Mouse (Mus musculus) macrophage (primary cell): ENCODE data around the gene Tmppe. TPM values are rescaled to one million over a fixed set of nuclear protein-coding genes. Genes with fewer than 3 reads are reported as not detected.
"Not testable (repeated sequence)": the region's sequence is repeated elsewhere in the genome, so short reads cannot be mapped to it uniquely, and the experiment has no call there.

ENCODE experiments used
- H3K27ac ChIP-seq: fragments of 350-480 bp; formaldehyde crosslinking; 2 replicates; pipeline ENCODE4 v1.9.0; 2021
- H3K36me3 ChIP-seq: fragments of 350-480 bp; formaldehyde crosslinking; 2 replicates; pipeline ENCODE4 v1.9.0; 2021; ENCODE audit errors: inconsistent target
- H3K4me3 ChIP-seq: fragments of 350-480 bp; formaldehyde crosslinking; 2 replicates; pipeline ENCODE4 v1.9.0; 2021; ENCODE audit errors: inconsistent target
- H3K79me2 ChIP-seq: fragments of 350-480 bp; formaldehyde crosslinking; 2 replicates; pipeline ENCODE4 v1.9.0; 2021; ENCODE audit errors: inconsistent target
- WGBS: methylation state at CpG from one replicate; pipeline ENCODE4 v1.1.7; 2026; ENCODE audit warnings: inconsistent platforms; ENCODE audit not compliant: missing documents; 5-methylcytosine and 5-hydroxymethylcytosine counted together
- polyA plus RNA-seq: library from polyadenylated mRNA; stranded (reverse); fragments of 250-400 nt; gene quantifications from 3 replicates; pipeline ENCODE4 v1.2.4, GENCODE M21; 2018; ENCODE audit warnings: inconsistent platforms
- total RNA-seq, 78 experiments: library from RNA; depleted of rRNA; stranded (reverse); fragments of 250-400 nt; gene quantifications; 1 replicate in 9 of 78; 2 replicates in 24 of 78; 3 replicates in 43 of 78; 4 replicates in 2 of 78; pipeline ENCODE4 v1.2.4; 2018; ENCODE audit warnings: inconsistent platforms in 56 of 78

The Tmppe gene
- total RNA-seq (2018; cell fraction: chromatin; rRNA removed), result 10 to 100 TPM in 21 of 26 experiments, 1 to 10 TPM in 5; 4.2 to 45.1 (median 18.8) TPM
- total RNA-seq (2018; cell fraction: cytosol; rRNA removed), result 10 to 100 TPM in 17 of 26 experiments, 1 to 10 TPM in 9; 5.9 to 20.7 (median 12.2) TPM
- 10 to 100 TPM; 10.3 to 44.3 (median 21.3) TPM for total RNA-seq (2018; cell fraction: nucleus; rRNA removed)
- polyA plus RNA-seq, result 6.0 to 12.5 TPM (median 9.7 TPM) in 3 replicates

GRCm38 (mm10) chr9:114400949-114401684 is at the start of gene Tmppe, which contains the start of gene Glb1:
Gene Tmppe (plus strand): TSS chr9:114401105.
Gene Glb1 (plus strand): TSS chr9:114401076.
- Histone ChIP-seq H3K79me2 (peaks cover 48% of the 10 kb centered on the region), H3K27ac (peak within 1 kb of the TSS; percentile 83), H3K36me3 (peaks cover 24% of the 10 kb centered on the region), H3K4me3 (peak within 1 kb of the TSS; percentile 80)
- WGBS, result 3% methylated on average over 66 of the region's 73 CpGs

GRCm38 (mm10) chr9:114367783-114368470 is 33.0 kb upstream of the Tmppe start:
- Histone ChIP-seq H3K4me3 (peak overlapping the region; percentile 27), H3K36me3 (no peaks in the 10 kb centered on the region), H3K79me2 (no peaks in the 10 kb centered on the region), H3K27ac (no peak overlapping the region)
- WGBS, result 2% methylated on average over 43 of the region's 48 CpGs

GRCm38 (mm10) chr9:114368471-114368858 is 32.4 kb upstream of the Tmppe start:
- peak overlapping the region; percentile 27; the same call in 1 of the 2 replicates for H3K4me3 ChIP-seq
- 15% methylated on average over 12 of the region's 12 CpGs for WGBS
- H3K36me3 ChIP-seq, result no peaks in the 10 kb centered on the region
- no peaks in the 10 kb centered on the region for H3K79me2 ChIP-seq
- H3K27ac ChIP-seq, result no peak overlapping the region

GRCm38 (mm10) chr9:114369389-114369788 is 31.5 kb upstream of the Tmppe start:
- 43% methylated on average over 5 of the region's 5 CpGs for WGBS
- H3K36me3 ChIP-seq, H3K27ac ChIP-seq, H3K79me2 ChIP-seq, H3K4me3 ChIP-seq: not testable (repeated sequence)

GRCm38 (mm10) chr9:114371717-114372116 is 29.2 kb upstream of the Tmppe start:
- H3K79me2 ChIP-seq, H3K36me3 ChIP-seq, H3K4me3 ChIP-seq, H3K27ac ChIP-seq: not testable (repeated sequence)
- no CpG with 5 or more reads among the region's 5 CpGs for WGBS

GRCm38 (mm10) chr9:114375276-114375962 is 25.5 kb upstream of the Tmppe start:
- no peaks in the 10 kb centered on the region for H3K79me2 ChIP-seq
- H3K4me3 ChIP-seq, result no peak overlapping the region
- 47% methylated on average over 8 of the region's 10 CpGs for WGBS
- H3K36me3 ChIP-seq, result peaks cover 23% of the 10 kb centered on the region; the same call in 1 of the 2 replicates
- H3K27ac ChIP-seq, result no peak overlapping the region

- Histone ChIP-seq H3K4me3 (no peak overlapping the region), H3K27ac (no peak overlapping the region), H3K36me3 (peaks cover 25% of the 10 kb centered on the region; the same call in 1 of the 2 replicates), H3K79me2 (no peaks in the 10 kb centered on the region)
- 97% methylated on average over 3 of the region's 10 CpGs for WGBS
These were observed 23.7 kb upstream of the Tmppe start for GRCm38 (mm10) chr9:114377168-114377567.

GRCm38 (mm10) chr9:114379871-114380270 is 21.0 kb upstream of the Tmppe start:
- WGBS, result 95% methylated on average over 11 of the region's 12 CpGs
- Histone ChIP-seq H3K27ac (no peak overlapping the region), H3K4me3 (no peak overlapping the region), H3K79me2 (no peaks in the 10 kb centered on the region), H3K36me3 (peaks cover 42% of the 10 kb centered on the region; the same call in 1 of the 2 replicates)

GRCm38 (mm10) chr9:114380881-114381733 is 19.8 kb upstream of the Tmppe start:
- H3K27ac ChIP-seq, result no peak overlapping the region
- 80% methylated on average over 17 of the region's 17 CpGs for WGBS
- H3K4me3 ChIP-seq, result no peak overlapping the region
- no peaks in the 10 kb centered on the region for H3K79me2 ChIP-seq
- H3K36me3 ChIP-seq, result peaks cover 42% of the 10 kb centered on the region; the same call in 1 of the 2 replicates

GRCm38 (mm10) chr9:114382936-114383710 is 17.8 kb upstream of the Tmppe start:
- H3K36me3 ChIP-seq, result peaks cover 37% of the 10 kb centered on the region; the same call in 1 of the 2 replicates
- no peak overlapping the region for H3K4me3 ChIP-seq
- H3K27ac ChIP-seq, result no peak overlapping the region
- peaks cover 13% of the 10 kb centered on the region; the same call in 1 of the 2 replicates for H3K79me2 ChIP-seq
- 95% methylated on average over 17 of the region's 17 CpGs for WGBS

GRCm38 (mm10) chr9:114384691-114385090 is 16.2 kb upstream of the Tmppe start:
- no peak overlapping the region for H3K27ac ChIP-seq
- H3K36me3 ChIP-seq, result peaks cover 29% of the 10 kb centered on the region; the same call in 1 of the 2 replicates
- WGBS, result 94% methylated on average over 19 of the region's 24 CpGs
- H3K4me3 ChIP-seq, result no peak overlapping the region
- H3K79me2 ChIP-seq, result peaks cover 29% of the 10 kb centered on the region; the same call in 1 of the 2 replicates

GRCm38 (mm10) chr9:114385160-114385559 is 15.7 kb upstream of the Tmppe start:
- H3K4me3 ChIP-seq, result no peak overlapping the region
- 95% methylated on average over 10 of the region's 10 CpGs for WGBS
- H3K36me3 ChIP-seq, result peaks cover 24% of the 10 kb centered on the region; the same call in 1 of the 2 replicates
- no peak overlapping the region for H3K27ac ChIP-seq
- H3K79me2 ChIP-seq, result peaks cover 30% of the 10 kb centered on the region; the same call in 1 of the 2 replicates

GRCm38 (mm10) chr9:114387086-114387485 is 13.8 kb upstream of the Tmppe start:
- 93% methylated on average over 6 of the region's 6 CpGs for WGBS
- Histone ChIP-seq H3K27ac (no peak overlapping the region), H3K36me3 (peaks cover 21% of the 10 kb centered on the region; the same call in 1 of the 2 replicates), H3K79me2 (peaks cover 30% of the 10 kb centered on the region; the same call in 1 of the 2 replicates), H3K4me3 (no peak overlapping the region)
